Mouse (Mus musculus): Measurements from ENCODE around the gene Sigirr. TPM values are rescaled to one million over a fixed set of nuclear protein-coding genes. Genes with fewer than 3 reads are reported as not detected.

Gene Sigirr
- polyA plus RNA-seq, 1 experiment = 3.9 TPM

- no peaks in the 10 kb centered on the region for H3K36me3 ChIP-seq (ENCODE audit: control insufficient read depth, insufficient read depth, low read length)
- no peaks in the 10 kb centered on the region for H3K27me3 ChIP-seq (ENCODE audit: control insufficient read depth, insufficient read depth, low read length)
- peaks cover 13% of the 10 kb centered on the region for H3K4me1 ChIP-seq (ENCODE audit: control insufficient read depth, insufficient read depth, low read length)
- peak overlapping the region; percentile 66 for H3K4me3 ChIP-seq (ENCODE audit: control insufficient read depth, low read depth, low read length)
- no peak overlapping the region for H3K27ac ChIP-seq (ENCODE audit: control insufficient read depth, insufficient read depth, low read depth, low read length)
- TF ChIP-seq POLR2A (IDR thresholded peaks at IDR 0.05; ENCODE audit: control insufficient read depth, low read depth, low read length) (0 out of 2 replicates have a peak, but pooled peaks have one; percentile 17), CTCF (IDR thresholded peaks at IDR 0.05; ENCODE audit: control insufficient read depth, insufficient read depth, insufficient replicate concordance, low read depth, low read length) (no peak)
Measured at GRCm38 (mm10) chr7:141088473-141088872, 11.9 kb downstream of the Sigirr start.

GRCm38 (mm10) chr7:141087894-141088293 lies 12.5 kb downstream of the Sigirr start:
- TF ChIP-seq CTCF (IDR thresholded peaks at IDR 0.05; ENCODE audit: control insufficient read depth, insufficient read depth, insufficient replicate concordance, low read depth, low read length) (no peak), POLR2A (IDR thresholded peaks at IDR 0.05; ENCODE audit: control insufficient read depth, low read depth, low read length) (no peak)
- Histone ChIP-seq H3K27ac (ENCODE audit: control insufficient read depth, insufficient read depth, low read depth, low read length) (no peak overlapping the region), H3K27me3 (ENCODE audit: control insufficient read depth, insufficient read depth, low read length) (no peaks in the 10 kb centered on the region)

GRCm38 (mm10) chr7:141079481-141080449 lies 20.6 kb downstream of the Sigirr start:
- H3K4me1 ChIP-seq (ENCODE audit: control insufficient read depth, insufficient read depth, low read length) = peaks cover 6% of the 10 kb centered on the region
- no peaks in the 10 kb centered on the region for H3K36me3 ChIP-seq (ENCODE audit: control insufficient read depth, insufficient read depth, low read length)
- TF ChIP-seq CTCF (IDR thresholded peaks at IDR 0.05; ENCODE audit: control insufficient read depth, insufficient read depth, insufficient replicate concordance, low read depth, low read length) = no peak
- TF ChIP-seq POLR2A (IDR thresholded peaks at IDR 0.05; ENCODE audit: control insufficient read depth, low read depth, low read length) = no peak
- no peaks in the 10 kb centered on the region for H3K27me3 ChIP-seq (ENCODE audit: control insufficient read depth, insufficient read depth, low read length)
- no peak overlapping the region for H3K27ac ChIP-seq (ENCODE audit: control insufficient read depth, insufficient read depth, low read depth, low read length)
- H3K4me3 ChIP-seq (ENCODE audit: control insufficient read depth, low read depth, low read length) = no peak overlapping the region

More at GRCm38 (mm10) chr7:141087894-141088293, 12.5 kb downstream of the Sigirr start:
- Histone ChIP-seq H3K4me1 (ENCODE audit: control insufficient read depth, insufficient read depth, low read length) (peaks cover 13% of the 10 kb centered on the region), H3K4me3 (ENCODE audit: control insufficient read depth, low read depth, low read length) (peak overlapping the region; percentile 66), H3K36me3 (ENCODE audit: control insufficient read depth, insufficient read depth, low read length) (no peaks in the 10 kb centered on the region)

GRCm38 (mm10) chr7:141078876-141079275 lies 21.5 kb downstream of the Sigirr start:
- H3K4me1 ChIP-seq (ENCODE audit: control insufficient read depth, insufficient read depth, low read length) = peaks cover 6% of the 10 kb centered on the region
- H3K27ac ChIP-seq (ENCODE audit: control insufficient read depth, insufficient read depth, low read depth, low read length) = no peak overlapping the region
- H3K36me3 ChIP-seq (ENCODE audit: control insufficient read depth, insufficient read depth, low read length) = no peaks in the 10 kb centered on the region
- TF ChIP-seq POLR2A (IDR thresholded peaks at IDR 0.05; ENCODE audit: control insufficient read depth, low read depth, low read length) = no peak
- TF ChIP-seq CTCF (IDR thresholded peaks at IDR 0.05; ENCODE audit: control insufficient read depth, insufficient read depth, insufficient replicate concordance, low read depth, low read length) = no peak
- no peaks in the 10 kb centered on the region for H3K27me3 ChIP-seq (ENCODE audit: control insufficient read depth, insufficient read depth, low read length)
- no peak overlapping the region for H3K4me3 ChIP-seq (ENCODE audit: control insufficient read depth, low read depth, low read length)

GRCm38 (mm10) chr7:141077841-141078240 lies 22.5 kb downstream of the Sigirr start, which contains the start of gene Pkp3:
TSS of gene Pkp3 (plus strand) at chr7:141078218.
- no peak within 1 kb of the TSS for H3K4me3 ChIP-seq (ENCODE audit: control insufficient read depth, low read depth, low read length)
- no peaks in the 10 kb centered on the region for H3K36me3 ChIP-seq (ENCODE audit: control insufficient read depth, insufficient read depth, low read length)
- H3K27me3 ChIP-seq (ENCODE audit: control insufficient read depth, insufficient read depth, low read length) = no peaks in the 10 kb centered on the region
- TF ChIP-seq CTCF (IDR thresholded peaks at IDR 0.05; ENCODE audit: control insufficient read depth, insufficient read depth, insufficient replicate concordance, low read depth, low read length) = no peak
- TF ChIP-seq POLR2A (IDR thresholded peaks at IDR 0.05; ENCODE audit: control insufficient read depth, low read depth, low read length) = no peak
- no peak within 1 kb of the TSS for H3K27ac ChIP-seq (ENCODE audit: control insufficient read depth, insufficient read depth, low read depth, low read length)
- peaks cover 6% of the 10 kb centered on the region for H3K4me1 ChIP-seq (ENCODE audit: control insufficient read depth, insufficient read depth, low read length)

GRCm38 (mm10) chr7:141073782-141074181 lies 26.6 kb downstream of the Sigirr start:
- Histone ChIP-seq H3K4me1 (ENCODE audit: control insufficient read depth, insufficient read depth, low read length) (peaks cover 16% of the 10 kb centered on the region), H3K4me3 (ENCODE audit: control insufficient read depth, low read depth, low read length) (no peak overlapping the region), H3K27ac (ENCODE audit: control insufficient read depth, insufficient read depth, low read depth, low read length) (no peak overlapping the region), H3K36me3 (ENCODE audit: control insufficient read depth, insufficient read depth, low read length) (no peaks in the 10 kb centered on the region), H3K27me3 (ENCODE audit: control insufficient read depth, insufficient read depth, low read length) (no peaks in the 10 kb centered on the region)
- TF ChIP-seq CTCF (IDR thresholded peaks at IDR 0.05; ENCODE audit: control insufficient read depth, insufficient read depth, insufficient replicate concordance, low read depth, low read length) (no peak), POLR2A (IDR thresholded peaks at IDR 0.05; ENCODE audit: control insufficient read depth, low read depth, low read length) (no peak)

GRCm38 (mm10) chr7:141072017-141072745 lies 28.2 kb downstream of the Sigirr start:
- no peak overlapping the region for H3K4me3 ChIP-seq (ENCODE audit: control insufficient read depth, low read depth, low read length)
- TF ChIP-seq CTCF (IDR thresholded peaks at IDR 0.05; ENCODE audit: control insufficient read depth, insufficient read depth, insufficient replicate concordance, low read depth, low read length) = peak; percentile 49; the same call in 1 of the 2 replicates
- no peak for TF ChIP-seq POLR2A (IDR thresholded peaks at IDR 0.05; ENCODE audit: control insufficient read depth, low read depth, low read length)

More at GRCm38 (mm10) chr7:141072017-141072745, 28.2 kb downstream of the Sigirr start:
- Histone ChIP-seq H3K4me1 (ENCODE audit: control insufficient read depth, insufficient read depth, low read length) (peaks cover 16% of the 10 kb centered on the region), H3K27me3 (ENCODE audit: control insufficient read depth, insufficient read depth, low read length) (no peaks in the 10 kb centered on the region), H3K27ac (ENCODE audit: control insufficient read depth, insufficient read depth, low read depth, low read length) (no peak overlapping the region), H3K36me3 (ENCODE audit: control insufficient read depth, insufficient read depth, low read length) (no peaks in the 10 kb centered on the region)

Data from testis, adult 2 months (tissue).